Mouse (Mus musculus): Measurements from ENCODE around the gene Rere. TPM values are rescaled to one million over a fixed set of nuclear protein-coding genes. Genes with fewer than 3 reads are reported as not detected.

The Rere gene
- polyA plus RNA-seq, 1 experiment: 26.2 TPM

DNA sequence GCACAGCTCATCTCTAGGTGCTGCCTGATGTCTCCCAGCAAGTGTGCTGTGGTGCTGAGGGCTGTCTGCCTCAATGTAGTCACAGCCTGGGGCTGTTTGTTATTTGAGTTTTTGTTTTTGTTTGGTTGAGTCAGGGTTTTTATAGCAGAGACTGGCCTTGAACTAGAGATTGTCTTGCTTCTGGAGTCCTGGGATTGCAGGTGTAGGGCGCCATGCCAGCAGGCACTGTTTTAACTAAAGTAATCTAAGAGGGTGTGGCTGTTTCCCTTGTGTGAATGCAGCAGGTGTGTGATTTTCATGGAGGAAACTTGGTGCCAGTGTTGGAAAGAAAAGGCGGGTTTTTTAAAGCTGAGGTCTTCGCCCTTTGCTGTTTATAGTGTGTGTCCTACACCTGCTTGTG is 296.6 kb downstream of the Rere start:
- TF ChIP-seq CTCF (IDR thresholded peaks at IDR 0.05; ENCODE audit: control insufficient read depth, insufficient read depth, insufficient replicate concordance, low read depth, low read length) (no peak), POLR2A (IDR thresholded peaks at IDR 0.05; ENCODE audit: control insufficient read depth, low read depth, low read length) (no peak)
- H3K4me3 ChIP-seq (ENCODE audit: control insufficient read depth, low read depth, low read length): no peak overlapping the region
- H3K27ac ChIP-seq (ENCODE audit: control insufficient read depth, insufficient read depth, low read depth, low read length): no peak overlapping the region
- no peaks in the 10 kb centered on the region for H3K36me3 ChIP-seq (ENCODE audit: control insufficient read depth, insufficient read depth, low read length)
- H3K27me3 ChIP-seq (ENCODE audit: control insufficient read depth, insufficient read depth, low read length): no peaks in the 10 kb centered on the region
- H3K4me1 ChIP-seq (ENCODE audit: control insufficient read depth, insufficient read depth, low read length): no peaks in the 10 kb centered on the region; the same call in 1 of the 2 replicates

DNA sequence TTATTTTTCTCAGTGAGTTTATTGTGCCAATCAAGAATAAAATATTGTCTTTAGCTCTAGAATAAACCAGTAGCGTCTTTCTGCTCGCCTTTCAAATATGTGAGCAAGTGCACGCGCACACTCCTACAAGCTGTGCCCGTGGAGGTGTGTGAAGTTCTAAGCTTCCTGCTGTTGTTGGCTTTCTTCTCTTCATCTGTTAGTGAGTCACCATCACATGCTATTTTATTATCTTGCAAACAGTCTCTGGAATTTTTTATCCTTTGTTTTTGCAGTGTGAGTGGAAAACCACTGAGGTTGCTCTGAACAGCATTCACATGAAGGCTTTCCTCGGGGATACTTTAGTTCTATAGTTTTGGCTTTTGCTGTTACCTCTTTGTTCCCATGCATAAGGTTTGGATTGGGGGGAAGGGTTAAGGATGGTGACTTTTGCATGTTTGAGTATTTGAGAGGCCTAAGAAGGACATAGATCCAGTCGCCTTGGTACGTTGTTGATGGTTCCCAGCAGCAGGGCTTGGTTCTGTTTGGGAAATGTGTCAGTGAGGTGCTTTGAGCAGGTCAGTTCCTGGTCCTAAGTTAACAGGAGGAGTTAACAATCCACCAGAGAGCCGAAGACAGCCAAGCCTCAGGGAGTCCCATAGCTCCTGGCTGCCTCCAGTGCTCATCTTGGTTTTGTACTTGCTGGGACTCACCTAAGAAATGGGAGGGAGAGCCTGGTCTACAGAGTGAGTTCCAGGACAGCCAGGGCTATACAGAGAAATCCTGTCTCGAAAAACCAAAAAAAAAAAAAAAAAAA is 300.7 kb downstream of the Rere start:
- peaks cover 2% of the 10 kb centered on the region for H3K4me1 ChIP-seq (ENCODE audit: control insufficient read depth, insufficient read depth, low read length)
- no peak for TF ChIP-seq CTCF (IDR thresholded peaks at IDR 0.05; ENCODE audit: control insufficient read depth, insufficient read depth, insufficient replicate concordance, low read depth, low read length)
- TF ChIP-seq POLR2A (IDR thresholded peaks at IDR 0.05; ENCODE audit: control insufficient read depth, low read depth, low read length): no peak
- H3K27me3 ChIP-seq (ENCODE audit: control insufficient read depth, insufficient read depth, low read length): no peaks in the 10 kb centered on the region
- peak overlapping the region; percentile 18; the same call in 1 of the 2 replicates for H3K27ac ChIP-seq (ENCODE audit: control insufficient read depth, insufficient read depth, low read depth, low read length)
- no peaks in the 10 kb centered on the region for H3K36me3 ChIP-seq (ENCODE audit: control insufficient read depth, insufficient read depth, low read length)
- H3K4me3 ChIP-seq (ENCODE audit: control insufficient read depth, low read depth, low read length): no peak overlapping the region

DNA sequence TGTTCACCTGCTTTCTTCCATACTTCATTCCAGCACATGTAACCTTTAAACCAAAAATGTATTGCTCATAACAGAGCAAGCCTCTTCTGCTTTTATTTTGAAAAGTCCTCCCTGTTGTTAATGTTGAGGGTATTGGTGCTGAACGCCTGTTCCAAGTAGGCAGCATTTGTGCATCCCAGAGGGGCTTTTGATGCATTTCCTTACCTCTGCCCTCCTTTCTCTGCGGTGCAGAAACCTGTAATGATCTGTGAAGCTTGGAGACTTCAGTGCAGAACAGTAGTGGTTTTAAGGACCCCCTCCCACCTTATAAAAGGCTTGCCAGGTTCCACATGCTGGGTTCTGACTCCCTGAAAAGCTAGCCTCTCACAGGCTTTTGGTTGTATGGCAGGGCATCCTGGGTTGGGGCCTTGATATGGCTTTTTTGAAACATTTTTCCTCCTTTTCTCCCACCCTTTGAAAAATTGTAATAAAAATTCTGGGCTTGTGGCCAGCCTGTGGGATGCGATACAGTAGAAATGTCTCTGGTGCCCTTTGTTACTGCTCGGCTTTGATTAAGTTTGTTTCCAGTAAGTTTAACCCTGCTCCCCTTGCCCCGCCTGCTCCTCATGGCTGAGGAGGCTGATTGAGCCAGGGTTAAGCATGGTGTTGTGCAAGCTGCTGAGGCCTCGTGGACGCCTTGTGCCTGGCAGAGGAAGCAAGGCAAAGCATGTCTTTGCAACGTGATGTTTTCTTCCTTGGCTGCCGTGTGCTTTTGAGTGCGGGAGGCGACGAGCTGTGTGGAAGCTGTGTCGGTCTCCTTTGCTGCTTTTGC is 301.7 kb downstream of the Rere start:
- Histone ChIP-seq H3K4me3 (ENCODE audit: control insufficient read depth, low read depth, low read length) (no peak overlapping the region), H3K4me1 (ENCODE audit: control insufficient read depth, insufficient read depth, low read length) (peaks cover 2% of the 10 kb centered on the region), H3K27me3 (ENCODE audit: control insufficient read depth, insufficient read depth, low read length) (no peaks in the 10 kb centered on the region), H3K36me3 (ENCODE audit: control insufficient read depth, insufficient read depth, low read length) (no peaks in the 10 kb centered on the region), H3K27ac (ENCODE audit: control insufficient read depth, insufficient read depth, low read depth, low read length) (peak overlapping the region; percentile 83)
- TF ChIP-seq POLR2A (IDR thresholded peaks at IDR 0.05; ENCODE audit: control insufficient read depth, low read depth, low read length) (peak; percentile 21; the same call in 1 of the 2 replicates), CTCF (IDR thresholded peaks at IDR 0.05; ENCODE audit: control insufficient read depth, insufficient read depth, insufficient replicate concordance, low read depth, low read length) (no peak)

DNA sequence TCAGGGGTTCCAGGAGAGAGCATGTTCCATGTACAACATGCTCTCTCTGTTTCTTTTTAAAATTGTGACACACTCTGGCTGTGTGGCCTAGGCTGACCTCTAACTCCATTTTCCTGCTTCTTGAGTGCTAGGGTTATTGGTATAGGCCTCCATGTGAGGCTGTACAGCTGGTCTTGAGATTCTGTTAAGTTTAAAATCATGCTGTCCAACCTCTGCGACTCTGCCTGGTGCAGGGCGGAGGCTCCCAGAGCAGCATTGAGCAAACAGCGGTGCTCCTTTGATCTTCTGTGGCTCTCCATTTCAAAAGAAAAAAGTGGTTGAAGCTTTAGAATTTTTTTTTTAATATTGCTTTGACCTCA is 302.3 kb downstream of the Rere start:
- Histone ChIP-seq H3K27ac (ENCODE audit: control insufficient read depth, insufficient read depth, low read depth, low read length) (peak overlapping the region; percentile 83), H3K4me1 (ENCODE audit: control insufficient read depth, insufficient read depth, low read length) (peaks cover 2% of the 10 kb centered on the region)
- TF ChIP-seq POLR2A (IDR thresholded peaks at IDR 0.05; ENCODE audit: control insufficient read depth, low read depth, low read length): no peak
- TF ChIP-seq CTCF (IDR thresholded peaks at IDR 0.05; ENCODE audit: control insufficient read depth, insufficient read depth, insufficient replicate concordance, low read depth, low read length): no peak

DNA sequence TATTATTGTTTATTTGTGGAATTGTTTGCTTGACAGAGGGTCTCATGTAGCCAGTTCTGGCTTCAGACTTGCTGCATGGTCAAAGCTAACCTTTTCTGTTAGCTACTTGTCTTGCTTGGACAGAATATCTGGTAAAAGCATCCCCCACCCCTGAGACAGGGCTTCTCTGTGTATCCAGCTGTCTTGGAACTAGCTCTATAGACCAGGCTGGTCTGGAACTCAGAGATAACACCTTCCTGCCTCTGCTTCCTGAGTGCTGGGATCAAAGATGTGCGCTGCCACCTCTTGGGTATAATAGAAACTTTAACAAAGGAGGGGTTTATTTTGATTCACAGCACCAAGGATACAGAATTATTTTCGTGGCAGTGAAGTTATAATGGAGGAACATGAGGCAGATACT is 304.4 kb downstream of the Rere start:
- Histone ChIP-seq H3K27ac (ENCODE audit: control insufficient read depth, insufficient read depth, low read depth, low read length) (no peak overlapping the region), H3K36me3 (ENCODE audit: control insufficient read depth, insufficient read depth, low read length) (no peaks in the 10 kb centered on the region), H3K4me1 (ENCODE audit: control insufficient read depth, insufficient read depth, low read length) (peaks cover 2% of the 10 kb centered on the region), H3K4me3 (ENCODE audit: control insufficient read depth, low read depth, low read length) (no peak overlapping the region), H3K27me3 (ENCODE audit: control insufficient read depth, insufficient read depth, low read length) (no peaks in the 10 kb centered on the region)
- no peak for TF ChIP-seq CTCF (IDR thresholded peaks at IDR 0.05; ENCODE audit: control insufficient read depth, insufficient read depth, insufficient replicate concordance, low read depth, low read length)
- no peak for TF ChIP-seq POLR2A (IDR thresholded peaks at IDR 0.05; ENCODE audit: control insufficient read depth, low read depth, low read length)

More for the DNA sequence above, 302.3 kb downstream of the Rere start:
- no peaks in the 10 kb centered on the region for H3K36me3 ChIP-seq (ENCODE audit: control insufficient read depth, insufficient read depth, low read length)
- no peak overlapping the region for H3K4me3 ChIP-seq (ENCODE audit: control insufficient read depth, low read depth, low read length)
- no peaks in the 10 kb centered on the region for H3K27me3 ChIP-seq (ENCODE audit: control insufficient read depth, insufficient read depth, low read length)

DNA sequence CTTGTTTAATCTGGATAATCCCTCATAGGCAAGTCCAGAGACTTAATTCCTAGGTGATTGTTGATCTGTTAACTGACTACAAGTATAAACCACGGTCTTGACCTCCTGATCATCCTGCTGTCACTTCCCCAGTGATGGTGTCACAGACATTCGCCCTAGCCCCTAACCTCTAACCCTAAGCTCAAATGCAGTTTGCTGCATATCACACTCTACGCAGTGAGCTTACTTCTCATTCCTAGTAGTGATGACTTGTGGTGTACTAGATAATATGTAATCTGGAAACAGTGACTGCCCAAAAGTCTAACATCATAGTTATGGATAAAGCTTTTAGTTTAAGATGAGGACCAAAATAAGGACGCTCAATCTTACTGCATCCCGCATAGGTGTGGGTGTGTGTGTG is 304.8 kb downstream of the Rere start:
- peaks cover 2% of the 10 kb centered on the region for H3K4me1 ChIP-seq (ENCODE audit: control insufficient read depth, insufficient read depth, low read length)
- no peak overlapping the region for H3K27ac ChIP-seq (ENCODE audit: control insufficient read depth, insufficient read depth, low read depth, low read length)
- no peaks in the 10 kb centered on the region for H3K27me3 ChIP-seq (ENCODE audit: control insufficient read depth, insufficient read depth, low read length)
- no peaks in the 10 kb centered on the region for H3K36me3 ChIP-seq (ENCODE audit: control insufficient read depth, insufficient read depth, low read length)
- H3K4me3 ChIP-seq (ENCODE audit: control insufficient read depth, low read depth, low read length): no peak overlapping the region
- TF ChIP-seq CTCF (IDR thresholded peaks at IDR 0.05; ENCODE audit: control insufficient read depth, insufficient read depth, insufficient replicate concordance, low read depth, low read length) (no peak), POLR2A (IDR thresholded peaks at IDR 0.05; ENCODE audit: control insufficient read depth, low read depth, low read length) (no peak)

DNA sequence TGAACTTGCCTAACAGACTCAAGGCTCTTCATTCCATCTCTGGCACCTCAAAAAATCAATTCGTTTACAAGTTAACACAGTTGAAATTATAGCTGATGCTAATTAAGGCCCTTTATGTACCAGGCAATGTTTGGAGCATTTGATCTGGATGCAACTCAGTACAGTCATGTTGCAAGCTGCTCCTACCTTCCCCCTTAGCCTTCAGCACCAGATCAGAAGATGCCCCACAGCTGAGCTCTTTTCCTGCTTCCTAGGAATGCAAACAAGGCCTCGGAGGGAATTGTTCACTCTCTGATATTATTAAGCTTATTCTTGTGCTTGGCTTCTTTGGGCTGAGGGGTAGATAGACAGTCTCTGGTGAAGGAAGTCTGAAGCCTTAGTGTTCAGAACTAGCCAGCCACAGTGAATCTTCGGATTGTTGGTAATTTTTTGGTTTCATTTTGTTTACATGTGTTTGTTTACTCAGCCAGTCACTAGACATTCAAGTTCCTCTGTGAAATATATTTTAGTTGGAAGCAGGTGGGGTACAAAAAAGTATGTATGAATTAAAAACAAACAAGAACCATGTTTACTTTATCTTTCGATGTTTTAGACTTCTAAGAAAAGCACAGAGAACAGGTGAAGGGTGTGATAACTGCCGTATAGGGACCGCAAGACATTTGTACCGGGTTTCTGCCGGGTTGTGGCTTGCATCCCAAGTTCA is 306.3 kb downstream of the Rere start:
- Histone ChIP-seq H3K27me3 (ENCODE audit: control insufficient read depth, insufficient read depth, low read length) (no peaks in the 10 kb centered on the region), H3K4me3 (ENCODE audit: control insufficient read depth, low read depth, low read length) (no peak overlapping the region), H3K4me1 (ENCODE audit: control insufficient read depth, insufficient read depth, low read length) (peaks cover 2% of the 10 kb centered on the region), H3K27ac (ENCODE audit: control insufficient read depth, insufficient read depth, low read depth, low read length) (peak overlapping the region; percentile 8; the same call in 1 of the 2 replicates), H3K36me3 (ENCODE audit: control insufficient read depth, insufficient read depth, low read length) (no peaks in the 10 kb centered on the region)
- TF ChIP-seq POLR2A (IDR thresholded peaks at IDR 0.05; ENCODE audit: control insufficient read depth, low read depth, low read length) (no peak), CTCF (IDR thresholded peaks at IDR 0.05; ENCODE audit: control insufficient read depth, insufficient read depth, insufficient replicate concordance, low read depth, low read length) (no peak)
